8 mouse cellular contexts compared by ENCODE assay signal in the genomic region with DNA sequence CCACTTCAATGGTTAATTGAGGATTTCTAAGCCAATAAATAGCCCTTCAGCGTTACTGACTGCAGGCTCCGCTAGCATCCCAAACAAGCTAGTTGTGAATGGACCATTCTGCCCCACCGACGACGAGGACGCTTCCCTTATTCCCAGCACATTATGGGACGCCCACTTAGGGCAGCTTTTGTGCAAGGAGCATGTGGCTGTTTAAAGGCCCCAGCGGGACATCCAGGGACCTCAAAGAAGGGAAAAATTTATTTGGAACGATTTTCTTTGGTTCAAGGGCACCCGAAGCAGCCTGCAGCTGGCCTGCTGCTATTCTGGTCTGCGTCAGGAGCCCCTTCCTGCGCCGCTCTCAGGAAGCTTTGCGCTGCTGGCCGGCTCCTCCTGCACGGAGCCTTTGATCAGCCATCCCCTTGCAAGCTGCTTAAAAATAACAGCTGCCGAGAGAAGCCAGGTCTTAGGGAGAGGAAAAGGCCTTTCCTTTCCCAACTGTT.
DNase-seq lines count a peak whose midpoint lies in the region; ATAC-seq and TF ChIP-seq lines count a peak whose summit lies in the region.

No protein-coding gene starts in this region.

- H3K4me2 ChIP-seq in forebrain, embryonic 16.5 days (ENCODE audit: low read length): peak overlapping the region; percentile 55

- WGBS in forebrain, embryonic 16.5 days: 2% methylated on average over 17 of the region's 17 CpGs

- peak overlapping the region; percentile 5 for H3K4me3 ChIP-seq in forebrain, embryonic 16.5 days (replicated peaks; ENCODE audit: low read length)
- H3K4me3 ChIP-seq in layer of hippocampus, adult 2 months: peak overlapping the region; percentile 1; the same call in 1 of the 2 replicates

- H3K27ac ChIP-seq in forebrain, embryonic 16.5 days (ENCODE audit: low read length): no peak overlapping the region
- H3K27ac ChIP-seq in layer of hippocampus, adult 2 months: peak overlapping the region; percentile 60

- intact Hi-C loops in heart, postnatal 36 days (cut with DNase I): no loop called here

- peak; percentile 15; the same call in 1 of the 2 replicates for TF ChIP-seq CTCF in layer of hippocampus, adult 2 months (conservative IDR thresholded peaks at IDR 0.05)

- H3K27me3 ChIP-seq in forebrain, embryonic 16.5 days (replicated peaks; ENCODE audit: control insufficient read depth, insufficient read depth, low read length): no peaks in the 10 kb centered on the region

- H3K9ac ChIP-seq in forebrain, embryonic 16.5 days (replicated peaks; ENCODE audit: low read depth, low read length): no peak overlapping the region

- no peaks in the 10 kb centered on the region for H3K36me3 ChIP-seq in forebrain, embryonic 16.5 days (ENCODE audit: control insufficient read depth, insufficient read depth)

- peak; percentile 24 to 33 for DNase-seq in cerebellum, postnatal 10 days
- no peak for DNase-seq in cerebellum, adult 8-10 months
- peak; percentile 51 to 57 for DNase-seq in heart, postnatal 36 days
- DNase-seq in layer of hippocampus, adult 2 months (ENCODE audit: low spot score in 2 of 2): peak in 1 of 2 experiments; percentile 26
- DNase-seq in lung, postnatal 10 days: peak; percentile 62
- peak; percentile 75 for DNase-seq in skeletal muscle tissue, adult 2 months (ENCODE audit: low read depth, low spot score)
- no peak for DNase-seq in urinary bladder, adult 18-20 months (ENCODE audit: low spot score in 2 of 2)

- no peaks in the 10 kb centered on the region; the same call in 1 of the 2 replicates for H3K4me1 ChIP-seq in forebrain, embryonic 16.5 days (replicated peaks; ENCODE audit: control insufficient read depth, insufficient read depth, low read length)

- peak; percentile 83 for ATAC-seq in forebrain, embryonic 16.5 days

- peaks cover 3% of the 10 kb centered on the region; the same call in 1 of the 2 replicates for H3K9me3 ChIP-seq in forebrain, embryonic 16.5 days (ENCODE audit: control insufficient read depth, low read length)

Comparison
In these comparisons a context has a peak if more than half of its experiments do, and no peak if none do; other contexts are left out.
1. DNase-seq: peak in cerebellum, postnatal 10 days (2 of 2), heart, postnatal 36 days (2 of 2), lung, postnatal 10 days (single experiment) and skeletal muscle tissue, adult 2 months (single experiment); none in cerebellum, adult 8-10 months (single experiment) and urinary bladder, adult 18-20 months (0 of 2).